Mouse (Mus musculus): ENCODE measurements around the gene Lefty1.
A peak's percentile ranks its signal among the peaks of the same experiment; 100 is the strongest.
"Not testable (repeated sequence)": the region's sequence is repeated elsewhere in the genome, so short reads cannot be mapped to it uniquely, and the experiment has no call there.

The Lefty1 gene

GRCm38 (mm10) chr1:180934467-180935419 lies at the start of gene Lefty1:
Gene Lefty1 (plus strand): TSS chr1:180935022.
- DNase-seq (ENCODE audit: low spot score): no peak

- no peak for DNase-seq (ENCODE audit: low spot score)
Observed at GRCm38 (mm10) chr1:180888556-180889042, 46.2 kb upstream of the Lefty1 start.

- no peak for DNase-seq (ENCODE audit: low spot score)
Observed at GRCm38 (mm10) chr1:180889172-180889571, 45.6 kb upstream of the Lefty1 start.

- DNase-seq (ENCODE audit: low spot score): no peak
Observed at GRCm38 (mm10) chr1:180889841-180890240, 45.0 kb upstream of the Lefty1 start.

GRCm38 (mm10) chr1:180892808-180893207 lies 42.0 kb upstream of the Lefty1 start, which contains the start of gene Lefty2:
Gene Lefty2 (plus strand): TSS chr1:180893108.
- DNase-seq (ENCODE audit: low spot score): no peak

- not testable (repeated sequence) for DNase-seq (ENCODE audit: low spot score)
Observed at GRCm38 (mm10) chr1:180894088-180894987, 40.5 kb upstream of the Lefty1 start.

- no peak for DNase-seq (ENCODE audit: low spot score)
Observed at GRCm38 (mm10) chr1:180901107-180901506, 33.7 kb upstream of the Lefty1 start.

GRCm38 (mm10) chr1:180902915-180903314 lies 31.9 kb upstream of the Lefty1 start:
- no peak for DNase-seq (ENCODE audit: low spot score)

GRCm38 (mm10) chr1:180903666-180904038 lies 31.2 kb upstream of the Lefty1 start:
- no peak for DNase-seq (ENCODE audit: low spot score)

- peak; percentile 90 for DNase-seq (ENCODE audit: low spot score)
Observed at GRCm38 (mm10) chr1:180904039-180904814, 30.6 kb upstream of the Lefty1 start, which contains the start of gene Pycr2. Gene Pycr2 (plus strand): TSS chr1:180904293.

- DNase-seq (ENCODE audit: low spot score): no peak
Observed at GRCm38 (mm10) chr1:180904815-180905080, 30.1 kb upstream of the Lefty1 start.

GRCm38 (mm10) chr1:180905307-180905706 lies 29.5 kb upstream of the Lefty1 start:
- no peak for DNase-seq (ENCODE audit: low spot score)

GRCm38 (mm10) chr1:180905876-180906275 lies 28.9 kb upstream of the Lefty1 start:
- no peak for DNase-seq (ENCODE audit: low spot score)

GRCm38 (mm10) chr1:180906461-180907147 lies 28.2 kb upstream of the Lefty1 start:
- no peak for DNase-seq (ENCODE audit: low spot score)

- DNase-seq (ENCODE audit: low spot score): no peak
Observed at GRCm38 (mm10) chr1:180911138-180911537, 23.7 kb upstream of the Lefty1 start.

GRCm38 (mm10) chr1:180911653-180912287 lies 23.1 kb upstream of the Lefty1 start:
- no peak for DNase-seq (ENCODE audit: low spot score)

GRCm38 (mm10) chr1:180912792-180913191 lies 22.0 kb upstream of the Lefty1 start:
- DNase-seq (ENCODE audit: low spot score): no peak

- no peak for DNase-seq (ENCODE audit: low spot score)
Observed at GRCm38 (mm10) chr1:180913797-180914196, 21.0 kb upstream of the Lefty1 start.

GRCm38 (mm10) chr1:180916425-180916824 lies 18.4 kb upstream of the Lefty1 start:
- DNase-seq (ENCODE audit: low spot score): no peak

- DNase-seq (ENCODE audit: low spot score): no peak
Observed at GRCm38 (mm10) chr1:180917053-180917452, 17.8 kb upstream of the Lefty1 start.

GRCm38 (mm10) chr1:180919686-180920085 lies 15.1 kb upstream of the Lefty1 start:
- no peak for DNase-seq (ENCODE audit: low spot score)
